Mouse (Mus musculus) midbrain, postnatal 0 days (tissue): Measurements from ENCODE around the gene Vkorc1. TPM values are rescaled to one million over a fixed set of nuclear protein-coding genes. Genes with fewer than 3 reads are reported as not detected.
A peak's percentile ranks its signal among the peaks of the same experiment; 100 is the strongest.

Experiments
- ATAC-seq: fragments of 200-750 bp; cut with Nextera tagmentation; 2 replicates; pipeline ENCODE4 v1.8.0; 2017; ENCODE audit warnings: moderate number of reproducible peaks, mild to moderate bottlenecking, moderate TSS enrichment, moderate library complexity; ENCODE audit not compliant: low FRiP score
- DNase-seq: peaks from one replicate; pipeline ENCODE4 v3.0.0-alpha.2; 2015; ENCODE audit warnings: low spot score
- H3K27ac ChIP-seq: fragments of 300-500 bp; sonication (generic); 2 replicates; pipeline ENCODE4 v1.5.1; 2014; ENCODE audit warnings: low read depth, mild to moderate bottlenecking, low read length, mixed read lengths
- H3K27me3 ChIP-seq: fragments of 300-500 bp; sonication (generic); 2 replicates; pipeline ENCODE4 v1.6.1; 2014; ENCODE audit warnings: low read length, control low read depth, mixed read lengths; ENCODE audit not compliant: insufficient read depth
- H3K36me3 ChIP-seq: fragments of 300-500 bp; sonication (generic); 2 replicates; pipeline ENCODE4 v1.6.1; 2014; ENCODE audit warnings: low read length, control low read depth, mixed read lengths; ENCODE audit not compliant: insufficient read depth
- H3K4me1 ChIP-seq: fragments of 300-500 bp; sonication (generic); 2 replicates; pipeline ENCODE4 v1.6.1; 2014; ENCODE audit warnings: mild to moderate bottlenecking, control low read depth, antibody characterized with exemption, low read length, mixed read lengths; ENCODE audit not compliant: insufficient read depth
- H3K4me2 ChIP-seq: fragments of 300-500 bp; sonication (generic); 2 replicates; pipeline ENCODE4 v1.6.1; 2014; ENCODE audit warnings: low read depth, mild to moderate bottlenecking, low read length, mixed read lengths; ENCODE audit not compliant: poor library complexity, severe bottlenecking
- H3K4me3 ChIP-seq: fragments of 300-500 bp; sonication (generic); 2 replicates; pipeline ENCODE4 v1.5.1; 2014; ENCODE audit warnings: low read depth, mild to moderate bottlenecking, low read length, moderate library complexity
- H3K9ac ChIP-seq: fragments of 300-500 bp; sonication (generic); replicated peaks from 2 replicates; pipeline ENCODE4 v1.6.1; 2014; ENCODE audit warnings: mild to moderate bottlenecking, low read length, moderate library complexity, mixed read lengths; ENCODE audit not compliant: poor library complexity, severe bottlenecking
- H3K9me3 ChIP-seq: fragments of 300-500 bp; sonication (generic); 2 replicates; pipeline ENCODE4 v1.6.1; 2016; ENCODE audit warnings: low read length, control low read depth
- CTCF ChIP-seq: IDR thresholded peaks from 2 replicates; pipeline ENCODE4 v1.5.1; 2016; ENCODE audit warnings: antibody characterized with exemption, mild to moderate bottlenecking
- WGBS: fragments of 180-500 bp; shearing (Covaris S2); extraction: QIAGEN DNeasy Blood & Tissue Kit; methylation state at CpG from one replicate; pipeline ENCODE4 v1.1.7; 2014; 5-methylcytosine and 5-hydroxymethylcytosine counted together
- polyA plus RNA-seq: library from polyadenylated mRNA; unstranded; fragments of >200 nt; fragmentation: Nextera tagmentation; extraction: Ambion mirVana; gene quantifications from 2 replicates; pipeline ENCODE4 v1.2.1, GENCODE M21; 2015
- total RNA-seq: library from RNA; depleted of rRNA; stranded (reverse); fragments of >200 nt; gene quantifications from 2 replicates; pipeline ENCODE4 v1.2.3, GENCODE M21; 2014

The Vkorc1 gene
- total and polyA plus RNA-seq, 2 experiments from 2014 or later, result 30.3 to 61.2 TPM

GRCm38 (mm10) chr7:127929923-127930322 lies 34.5 kb upstream of the Vkorc1 start, which contains the start of gene Prss8:
Gene Prss8 (minus strand): TSS chr7:127930104.
- Histone ChIP-seq H3K27ac (no peak within 1 kb of the TSS), H3K36me3 (peaks cover 13% of the 10 kb centered on the region; the same call in 1 of the 2 replicates), H3K9me3 (no peaks in the 10 kb centered on the region), H3K27me3 (peaks cover 11% of the 10 kb centered on the region; the same call in 1 of the 2 replicates), H3K9ac (no peak within 1 kb of the TSS; the same call in 1 of the 2 replicates), H3K4me3 (no peak within 1 kb of the TSS), H3K4me1 (no peaks in the 10 kb centered on the region), H3K4me2 (0 out of 2 replicates have a peak within 1 kb of the TSS, but pooled peaks have one; percentile 16)
- DNase-seq, result no peak
- ATAC-seq, result no peak
- TF ChIP-seq CTCF, result no peak
- WGBS, result 23% methylated on average over 6 of the region's 6 CpGs

- Histone ChIP-seq H3K9ac (no peak overlapping the region), H3K27me3 (peaks cover 11% of the 10 kb centered on the region; the same call in 1 of the 2 replicates), H3K4me3 (no peak overlapping the region), H3K4me1 (no peaks in the 10 kb centered on the region), H3K4me2 (no peak overlapping the region), H3K27ac (no peak overlapping the region), H3K36me3 (peaks cover 23% of the 10 kb centered on the region), H3K9me3 (no peaks in the 10 kb centered on the region)
- DNase-seq (peak; percentile 10), ATAC-seq (no peak)
- TF ChIP-seq CTCF, result no peak
- 63% methylated on average over 5 of the region's 5 CpGs for WGBS
Observed at GRCm38 (mm10) chr7:127928596-127928995, 33.2 kb upstream of the Vkorc1 start.

- Histone ChIP-seq H3K4me2 (no peak overlapping the region), H3K9me3 (no peaks in the 10 kb centered on the region), H3K4me3 (no peak overlapping the region), H3K27me3 (peaks cover 11% of the 10 kb centered on the region; the same call in 1 of the 2 replicates), H3K36me3 (peaks cover 25% of the 10 kb centered on the region), H3K27ac (no peak overlapping the region), H3K4me1 (no peaks in the 10 kb centered on the region), H3K9ac (no peak overlapping the region)
- TF ChIP-seq CTCF, result no peak
- DNase-seq, result no peak
- 80% methylated on average over 11 of the region's 11 CpGs for WGBS
- no peak for ATAC-seq
Observed at GRCm38 (mm10) chr7:127927726-127928125, 32.3 kb upstream of the Vkorc1 start.

- H3K9me3 ChIP-seq, result no peaks in the 10 kb centered on the region
Observed at GRCm38 (mm10) chr7:127926846-127927245, 31.4 kb upstream of the Vkorc1 start.

GRCm38 (mm10) chr7:127926066-127926465 lies 30.6 kb upstream of the Vkorc1 start:
- Histone ChIP-seq H3K27ac (no peak overlapping the region), H3K9ac (no peak overlapping the region), H3K4me2 (no peak overlapping the region), H3K9me3 (no peaks in the 10 kb centered on the region), H3K36me3 (peaks cover 33% of the 10 kb centered on the region), H3K4me1 (no peaks in the 10 kb centered on the region), H3K4me3 (no peak overlapping the region), H3K27me3 (peaks cover 11% of the 10 kb centered on the region; the same call in 1 of the 2 replicates)
- no peak for DNase-seq
- 91% methylated on average over 8 of the region's 8 CpGs for WGBS
- no peak for TF ChIP-seq CTCF
- no peak for ATAC-seq

More at GRCm38 (mm10) chr7:127926846-127927245, 31.4 kb upstream of the Vkorc1 start:
- Histone ChIP-seq H3K27me3 (peaks cover 11% of the 10 kb centered on the region; the same call in 1 of the 2 replicates), H3K36me3 (peaks cover 32% of the 10 kb centered on the region), H3K4me3 (no peak overlapping the region), H3K27ac (no peak overlapping the region), H3K4me1 (no peaks in the 10 kb centered on the region), H3K9ac (no peak overlapping the region), H3K4me2 (no peak overlapping the region)
- ATAC-seq, result no peak
- no peak for DNase-seq
- TF ChIP-seq CTCF, result no peak
- 90% methylated on average over 11 of the region's 11 CpGs for WGBS

GRCm38 (mm10) chr7:127925252-127925651 lies 29.8 kb upstream of the Vkorc1 start:
- H3K9me3 ChIP-seq, result no peaks in the 10 kb centered on the region
- H3K36me3 ChIP-seq, result peaks cover 38% of the 10 kb centered on the region
- no peak for DNase-seq
- peaks cover 11% of the 10 kb centered on the region; the same call in 1 of the 2 replicates for H3K27me3 ChIP-seq
- WGBS, result 70% methylated on average over 5 of the region's 5 CpGs
- no peak overlapping the region for H3K27ac ChIP-seq
- no peak for TF ChIP-seq CTCF
- H3K4me3 ChIP-seq, result no peak overlapping the region
- no peak overlapping the region for H3K9ac ChIP-seq
- H3K4me2 ChIP-seq, result no peak overlapping the region
- no peak for ATAC-seq
- no peaks in the 10 kb centered on the region for H3K4me1 ChIP-seq
